Mouse (Mus musculus): Measurements from ENCODE around the gene Gm20388. TPM values are rescaled to one million over a fixed set of nuclear protein-coding genes. Genes with fewer than 3 reads are reported as not detected.

The Gm20388 gene
- polyA plus RNA-seq, 1 experiment from 2014 or later, result 12.4 TPM

GRCm38 (mm10) chr8:123675611-123676010 lies 3765.0 kb downstream of the Gm20388 start:
- Histone ChIP-seq H3K27me3 (replicated peaks; ENCODE audit: control insufficient read depth, insufficient read depth, low read length) (no peaks in the 10 kb centered on the region), H3K9ac (ENCODE audit: low read depth, low read length) (no peak overlapping the region), H3K36me3 (ENCODE audit: control insufficient read depth, insufficient read depth, low read length) (no peaks in the 10 kb centered on the region), H3K4me2 (ENCODE audit: low read length) (no peak overlapping the region), H3K4me3 (ENCODE audit: low read length) (no peak overlapping the region), H3K9me3 (ENCODE audit: control insufficient read depth, low read length) (no peaks in the 10 kb centered on the region), H3K4me1 (ENCODE audit: control insufficient read depth, insufficient read depth, low read depth, low read length) (peaks cover 2% of the 10 kb centered on the region; the same call in 1 of the 2 replicates), H3K27ac (ENCODE audit: low read depth, low read length) (no peak overlapping the region)
- 52% methylated on average over 5 of the region's 5 CpGs for WGBS
- no peak for ATAC-seq

GRCm38 (mm10) chr8:123678390-123678789 lies 3767.7 kb downstream of the Gm20388 start:
- Histone ChIP-seq H3K9ac (ENCODE audit: low read depth, low read length) (no peak overlapping the region), H3K27me3 (replicated peaks; ENCODE audit: control insufficient read depth, insufficient read depth, low read length) (no peaks in the 10 kb centered on the region), H3K27ac (ENCODE audit: low read depth, low read length) (no peak overlapping the region), H3K4me3 (ENCODE audit: low read length) (no peak overlapping the region), H3K9me3 (ENCODE audit: control insufficient read depth, low read length) (no peaks in the 10 kb centered on the region), H3K36me3 (ENCODE audit: control insufficient read depth, insufficient read depth, low read length) (no peaks in the 10 kb centered on the region), H3K4me1 (ENCODE audit: control insufficient read depth, insufficient read depth, low read depth, low read length) (peaks cover 2% of the 10 kb centered on the region; the same call in 1 of the 2 replicates), H3K4me2 (ENCODE audit: low read length) (no peak overlapping the region)
- no peak for ATAC-seq
- 91% methylated on average over 4 of the region's 4 CpGs for WGBS

GRCm38 (mm10) chr8:123682073-123682761 lies 3771.6 kb downstream of the Gm20388 start:
- H3K27me3 ChIP-seq (replicated peaks; ENCODE audit: control insufficient read depth, insufficient read depth, low read length), result no peaks in the 10 kb centered on the region
- no peaks in the 10 kb centered on the region; the same call in 1 of the 2 replicates for H3K4me1 ChIP-seq (ENCODE audit: control insufficient read depth, insufficient read depth, low read depth, low read length)
- no peak overlapping the region for H3K27ac ChIP-seq (ENCODE audit: low read depth, low read length)
- no peaks in the 10 kb centered on the region for H3K36me3 ChIP-seq (ENCODE audit: control insufficient read depth, insufficient read depth, low read length)
- WGBS, result 20% methylated on average over 18 of the region's 18 CpGs
- no peaks in the 10 kb centered on the region for H3K9me3 ChIP-seq (ENCODE audit: control insufficient read depth, low read length)
- H3K4me3 ChIP-seq (ENCODE audit: low read length), result no peak overlapping the region
- no peak overlapping the region for H3K4me2 ChIP-seq (ENCODE audit: low read length)
- ATAC-seq, result 0 out of 2 replicates have a peak, but pooled peaks have one; percentile 17
- H3K9ac ChIP-seq (ENCODE audit: low read depth, low read length), result no peak overlapping the region

GRCm38 (mm10) chr8:123683321-123683720 lies 3772.7 kb downstream of the Gm20388 start:
- H3K4me1 ChIP-seq (ENCODE audit: control insufficient read depth, insufficient read depth, low read depth, low read length), result no peaks in the 10 kb centered on the region; the same call in 1 of the 2 replicates
- H3K27ac ChIP-seq (ENCODE audit: low read depth, low read length), result no peak overlapping the region
- H3K9ac ChIP-seq (ENCODE audit: low read depth, low read length), result no peak overlapping the region
- no peaks in the 10 kb centered on the region for H3K27me3 ChIP-seq (replicated peaks; ENCODE audit: control insufficient read depth, insufficient read depth, low read length)
- 66% methylated on average over 7 of the region's 7 CpGs for WGBS
- ATAC-seq, result no peak
- no peaks in the 10 kb centered on the region for H3K9me3 ChIP-seq (ENCODE audit: control insufficient read depth, low read length)
- H3K4me2 ChIP-seq (ENCODE audit: low read length), result no peak overlapping the region
- no peak overlapping the region for H3K4me3 ChIP-seq (ENCODE audit: low read length)
- no peaks in the 10 kb centered on the region for H3K36me3 ChIP-seq (ENCODE audit: control insufficient read depth, insufficient read depth, low read length)

GRCm38 (mm10) chr8:123684806-123685205 lies 3774.2 kb downstream of the Gm20388 start:
- H3K36me3 ChIP-seq (ENCODE audit: control insufficient read depth, insufficient read depth, low read length), result no peaks in the 10 kb centered on the region
- no peak overlapping the region for H3K4me3 ChIP-seq (ENCODE audit: low read length)
- 91% methylated on average over 7 of the region's 7 CpGs for WGBS
- no peak overlapping the region for H3K9ac ChIP-seq (ENCODE audit: low read depth, low read length)
- no peaks in the 10 kb centered on the region for H3K9me3 ChIP-seq (ENCODE audit: control insufficient read depth, low read length)
- H3K27me3 ChIP-seq (replicated peaks; ENCODE audit: control insufficient read depth, insufficient read depth, low read length), result no peaks in the 10 kb centered on the region
- peak overlapping the region; percentile 62; the same call in 1 of the 2 replicates for H3K27ac ChIP-seq (ENCODE audit: low read depth, low read length)
- ATAC-seq, result no peak
- H3K4me2 ChIP-seq (ENCODE audit: low read length), result no peak overlapping the region
- no peaks in the 10 kb centered on the region; the same call in 1 of the 2 replicates for H3K4me1 ChIP-seq (ENCODE audit: control insufficient read depth, insufficient read depth, low read depth, low read length)

- 45% methylated on average over 4 of the region's 4 CpGs for WGBS
These were observed 3774.8 kb downstream of the Gm20388 start for GRCm38 (mm10) chr8:123685477-123685876.

GRCm38 (mm10) chr8:123687826-123688225 lies 3777.2 kb downstream of the Gm20388 start:
- H3K36me3 ChIP-seq (ENCODE audit: control insufficient read depth, insufficient read depth, low read length), result no peaks in the 10 kb centered on the region
- ATAC-seq, result no peak
- no peak overlapping the region for H3K4me3 ChIP-seq (ENCODE audit: low read length)
- H3K27me3 ChIP-seq (replicated peaks; ENCODE audit: control insufficient read depth, insufficient read depth, low read length), result no peaks in the 10 kb centered on the region
- no peak overlapping the region for H3K4me2 ChIP-seq (ENCODE audit: low read length)
- 64% methylated on average over 4 of the region's 4 CpGs for WGBS
- H3K9me3 ChIP-seq (ENCODE audit: control insufficient read depth, low read length), result no peaks in the 10 kb centered on the region
- no peak overlapping the region for H3K27ac ChIP-seq (ENCODE audit: low read depth, low read length)
- no peak overlapping the region for H3K9ac ChIP-seq (ENCODE audit: low read depth, low read length)
- no peaks in the 10 kb centered on the region for H3K4me1 ChIP-seq (ENCODE audit: control insufficient read depth, insufficient read depth, low read depth, low read length)

More at GRCm38 (mm10) chr8:123685477-123685876, 3774.8 kb downstream of the Gm20388 start:
- ATAC-seq, result 0 out of 2 replicates have a peak, but pooled peaks have one; percentile 56
- Histone ChIP-seq H3K27ac (ENCODE audit: low read depth, low read length) (peak overlapping the region; percentile 2; the same call in 1 of the 2 replicates), H3K27me3 (replicated peaks; ENCODE audit: control insufficient read depth, insufficient read depth, low read length) (no peaks in the 10 kb centered on the region), H3K4me2 (ENCODE audit: low read length) (no peak overlapping the region), H3K4me3 (ENCODE audit: low read length) (no peak overlapping the region), H3K36me3 (ENCODE audit: control insufficient read depth, insufficient read depth, low read length) (no peaks in the 10 kb centered on the region), H3K9me3 (ENCODE audit: control insufficient read depth, low read length) (no peaks in the 10 kb centered on the region), H3K9ac (ENCODE audit: low read depth, low read length) (no peak overlapping the region), H3K4me1 (ENCODE audit: control insufficient read depth, insufficient read depth, low read depth, low read length) (no peaks in the 10 kb centered on the region; the same call in 1 of the 2 replicates)

GRCm38 (mm10) chr8:123692165-123692962 lies 3781.7 kb downstream of the Gm20388 start:
- Histone ChIP-seq H3K36me3 (ENCODE audit: control insufficient read depth, insufficient read depth, low read length) (no peaks in the 10 kb centered on the region), H3K9me3 (ENCODE audit: control insufficient read depth, low read length) (no peaks in the 10 kb centered on the region), H3K4me3 (ENCODE audit: low read length) (no peak overlapping the region), H3K9ac (ENCODE audit: low read depth, low read length) (no peak overlapping the region), H3K4me2 (ENCODE audit: low read length) (no peak overlapping the region), H3K27ac (ENCODE audit: low read depth, low read length) (no peak overlapping the region), H3K4me1 (ENCODE audit: control insufficient read depth, insufficient read depth, low read depth, low read length) (no peaks in the 10 kb centered on the region), H3K27me3 (replicated peaks; ENCODE audit: control insufficient read depth, insufficient read depth, low read length) (no peaks in the 10 kb centered on the region)
- WGBS, result 83% methylated on average over 10 of the region's 10 CpGs
- ATAC-seq, result no peak

- H3K4me1 ChIP-seq (ENCODE audit: control insufficient read depth, insufficient read depth, low read depth, low read length), result no peaks in the 10 kb centered on the region
- 78% methylated on average over 9 of the region's 9 CpGs for WGBS
- H3K36me3 ChIP-seq (ENCODE audit: control insufficient read depth, insufficient read depth, low read length), result no peaks in the 10 kb centered on the region
- H3K9me3 ChIP-seq (ENCODE audit: control insufficient read depth, low read length), result no peaks in the 10 kb centered on the region
- no peak for ATAC-seq
- no peak overlapping the region for H3K4me3 ChIP-seq (ENCODE audit: low read length)
- no peak overlapping the region for H3K4me2 ChIP-seq (ENCODE audit: low read length)
- no peaks in the 10 kb centered on the region for H3K27me3 ChIP-seq (replicated peaks; ENCODE audit: control insufficient read depth, insufficient read depth, low read length)
- no peak overlapping the region for H3K9ac ChIP-seq (ENCODE audit: low read depth, low read length)
- H3K27ac ChIP-seq (ENCODE audit: low read depth, low read length), result no peak overlapping the region
These were observed 3785.5 kb downstream of the Gm20388 start for GRCm38 (mm10) chr8:123696167-123696566.
